Mouse (Mus musculus): ENCODE measurements around the gene Cblc. TPM values are rescaled to one million over a fixed set of nuclear protein-coding genes. Genes with fewer than 3 reads are reported as not detected.

Cblc gene
- total RNA-seq, 2 experiments from 2014 or later = 0.68 to 1.0 TPM

DNA sequence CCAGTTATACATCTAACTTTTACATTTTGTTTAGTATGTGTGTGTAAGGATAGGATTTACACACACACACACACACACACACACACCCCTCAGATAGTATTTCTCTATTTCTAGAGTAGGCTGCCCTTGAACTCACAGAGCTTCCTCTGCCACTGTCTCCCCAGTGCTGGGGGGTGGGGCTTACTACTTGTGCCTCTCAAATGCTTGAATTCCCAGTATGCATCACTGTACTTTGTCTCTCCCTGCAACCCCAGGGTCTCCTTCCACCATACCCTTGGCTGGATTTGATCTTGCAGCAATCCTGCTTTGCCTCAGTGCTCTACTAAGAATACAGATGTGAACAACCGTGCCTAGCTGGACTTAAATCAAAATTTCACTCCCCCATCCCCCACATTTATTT is 42.5 kb downstream of the Cblc start:
- no peak for DNase-seq (ENCODE audit: low spot score in 2 of 2)

DNA sequence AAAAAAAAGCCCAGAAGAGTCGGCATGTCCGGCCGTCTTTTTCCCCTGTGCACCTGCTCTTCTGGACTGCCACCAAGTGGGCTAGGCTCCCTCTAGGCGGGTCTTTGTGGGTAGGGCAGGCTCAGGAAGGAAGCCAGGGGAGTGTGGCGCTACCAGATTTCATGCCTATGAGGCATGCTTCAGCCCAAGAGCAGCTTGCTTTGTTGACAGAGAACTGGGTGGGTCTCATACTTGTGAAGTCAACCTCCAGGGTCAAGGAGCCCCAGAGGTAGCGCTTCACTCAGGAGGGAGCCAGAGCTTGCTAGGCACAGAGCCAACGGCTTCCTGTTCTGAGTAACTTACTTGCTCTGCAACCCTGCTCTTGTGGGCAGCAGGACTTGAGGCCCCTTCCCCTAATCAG is 43.0 kb downstream of the Cblc start:
- no peak for DNase-seq (ENCODE audit: low spot score in 2 of 2)

DNA sequence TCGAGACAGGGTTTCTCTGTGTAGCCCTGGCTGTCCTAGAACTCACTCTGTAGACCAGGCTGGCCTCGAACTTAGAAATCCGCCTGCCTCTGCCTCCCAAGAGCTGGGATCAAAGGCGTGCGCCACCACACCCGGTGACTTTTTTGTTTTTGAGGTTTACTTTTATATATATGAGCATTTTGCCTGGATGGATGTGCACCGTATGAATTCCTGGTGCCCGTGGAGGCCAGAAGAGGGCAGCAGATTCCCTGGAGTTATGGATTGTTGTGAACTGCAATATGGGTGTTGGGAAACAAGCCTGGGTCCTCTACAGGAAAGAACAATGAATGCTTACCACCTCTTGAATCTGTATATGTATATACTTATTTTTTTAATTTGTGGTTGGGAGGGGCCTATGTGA is 44.0 kb downstream of the Cblc start:
- DNase-seq (ENCODE audit: low spot score in 2 of 2) = no peak

DNA sequence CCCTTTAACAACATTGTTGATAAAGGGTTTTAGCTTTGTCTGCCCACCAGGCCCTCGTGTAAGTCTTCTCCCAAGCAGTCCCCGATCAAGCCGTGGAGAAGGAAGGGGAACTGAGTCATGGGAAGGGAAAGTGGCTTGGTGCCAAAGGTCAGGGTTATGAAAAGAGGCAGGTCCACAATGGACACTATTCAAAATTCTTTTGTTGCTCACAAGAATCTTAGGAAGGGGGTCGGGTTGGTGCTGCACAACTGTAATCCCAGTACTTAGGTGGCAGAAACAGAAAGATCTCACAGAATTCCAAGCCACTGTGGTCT is 45.6 kb downstream of the Cblc start:
- DNase-seq (ENCODE audit: low spot score in 2 of 2) = no peak

DNA sequence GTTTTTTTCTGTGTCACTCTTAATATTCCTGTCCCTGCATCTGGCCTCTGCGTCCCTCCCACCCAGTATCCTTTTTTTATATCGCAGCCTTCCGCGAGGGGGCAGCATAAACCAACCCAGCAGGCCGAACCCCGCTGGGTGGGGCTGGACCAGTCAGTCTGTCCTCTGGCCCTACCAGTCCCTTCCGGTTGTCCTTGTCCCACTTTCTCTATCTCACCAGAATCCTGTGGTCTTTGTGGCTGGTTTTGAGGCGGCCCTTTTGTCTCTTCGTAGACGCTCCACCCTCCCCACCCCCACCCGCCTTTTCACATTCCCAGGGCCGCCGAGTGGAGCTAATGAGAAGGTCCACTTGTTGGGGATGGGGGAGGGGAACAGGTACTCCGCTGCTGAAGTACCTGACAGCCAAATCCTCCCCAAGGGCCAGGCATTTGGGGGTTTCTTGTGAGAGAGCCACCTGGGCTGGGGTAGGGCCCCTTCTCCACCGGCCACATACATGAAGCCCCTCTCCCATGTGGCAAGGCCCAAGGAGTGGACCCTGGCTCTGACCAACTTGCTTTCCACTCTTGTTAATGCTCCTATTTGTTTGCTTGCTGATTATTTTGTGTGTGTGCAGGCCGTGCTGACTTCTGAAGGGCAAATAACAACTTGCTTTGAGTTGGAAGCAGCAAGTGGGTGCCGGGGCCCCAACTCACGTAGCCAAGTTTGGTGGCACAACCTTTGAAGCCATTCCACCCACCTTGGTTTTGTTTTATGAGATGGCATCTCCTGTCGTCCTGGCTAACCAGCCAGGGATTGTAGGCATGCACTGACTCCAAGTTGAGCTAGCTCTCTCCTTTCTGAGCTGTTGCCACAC is 46.2 kb downstream of the Cblc start, which contains the start of gene Nectin2:
TSS of gene Nectin2 (minus strand) at position 267 of the 853 bp plus-strand sequence.
- peak; percentile 69 to 88 for DNase-seq (ENCODE audit: low spot score in 2 of 2)

DNA sequence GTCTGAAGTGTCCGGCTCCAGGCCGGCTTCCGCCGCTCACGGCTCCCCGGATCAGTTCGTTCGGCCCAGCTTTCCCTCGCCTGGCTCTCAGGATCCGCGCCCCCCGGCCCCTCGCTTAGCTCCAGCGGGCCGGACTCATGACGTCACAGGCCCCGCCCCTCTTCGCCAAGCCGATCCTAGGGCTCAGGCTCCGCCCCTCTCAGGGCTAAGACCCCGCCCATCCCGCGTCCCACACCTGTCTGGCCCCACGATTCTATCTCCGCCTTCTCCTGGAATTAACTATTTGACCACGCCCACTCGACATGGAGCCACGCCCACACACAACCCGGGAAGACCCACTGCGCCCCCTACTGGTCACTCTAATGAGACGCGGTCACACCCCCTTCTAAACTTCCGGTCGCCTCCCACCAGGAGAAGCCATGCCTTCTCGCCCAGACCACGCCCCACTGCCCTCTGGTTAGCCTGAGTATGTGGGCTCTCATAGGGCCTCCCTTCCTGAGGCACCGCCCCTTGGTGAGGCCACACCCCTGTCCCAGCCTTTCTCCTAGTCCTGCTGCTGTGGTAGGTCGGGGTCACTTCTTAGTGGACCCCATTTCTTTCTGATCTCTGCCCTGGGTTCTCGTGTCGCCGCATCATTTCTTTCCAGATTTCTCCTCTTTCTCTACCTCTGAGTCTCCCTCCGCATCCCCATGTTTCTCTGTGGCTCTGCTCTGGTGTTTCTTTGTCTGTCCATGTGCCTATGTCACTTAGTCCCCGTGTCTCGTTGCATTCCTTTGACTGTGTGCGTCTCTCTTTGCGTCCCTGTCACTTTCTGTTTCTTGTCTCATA is 47.0 kb downstream of the Cblc start:
- peak; percentile 97 to 98 for DNase-seq (ENCODE audit: low spot score in 2 of 2)

DNA sequence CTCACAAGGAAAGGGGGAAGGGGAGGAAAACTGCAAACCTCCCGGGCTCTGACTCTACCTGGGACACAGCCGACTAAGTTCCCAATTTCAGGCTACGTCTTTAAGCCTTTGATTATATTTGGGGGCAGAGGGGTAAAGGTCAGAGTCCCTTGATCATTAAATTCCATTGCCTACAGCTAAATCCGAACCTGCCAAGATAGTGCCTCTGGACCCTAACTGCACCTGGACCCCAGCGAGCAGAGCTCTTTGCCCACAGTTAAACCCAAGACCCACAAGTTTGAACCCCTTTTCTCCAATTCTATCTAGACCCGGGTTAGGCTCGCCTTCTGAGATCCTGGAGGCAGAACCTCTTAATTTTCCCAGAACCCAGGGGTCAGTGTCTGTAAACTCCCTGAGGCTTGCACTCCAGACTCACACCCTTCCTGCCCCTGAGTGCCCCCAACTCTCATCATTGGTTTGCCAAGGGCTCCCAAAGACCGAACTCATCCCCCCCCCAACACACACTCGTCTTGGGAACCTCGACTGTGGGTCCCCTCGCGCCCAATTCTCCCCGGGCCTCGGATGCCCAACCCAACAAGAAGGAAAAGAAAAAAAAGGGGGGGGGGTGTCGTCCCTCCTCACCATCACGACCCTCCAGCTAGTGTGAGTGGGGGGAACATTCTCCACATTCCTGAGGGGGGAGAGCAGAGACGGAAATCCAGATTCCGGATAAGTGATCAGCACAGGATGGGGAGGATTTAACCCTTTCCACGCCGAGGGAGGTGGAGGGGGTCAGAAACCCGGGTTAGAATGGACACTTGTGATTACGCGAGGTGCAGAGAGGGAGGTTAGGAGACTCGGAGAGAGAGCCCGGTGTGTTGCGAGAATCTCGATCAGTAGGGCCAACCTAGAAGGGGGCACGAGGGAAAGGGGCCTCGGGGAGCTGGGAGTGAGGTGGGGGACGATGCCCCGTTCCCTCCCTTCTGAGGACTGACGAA is 48.1 kb downstream of the Cblc start:
- DNase-seq (ENCODE audit: low spot score in 2 of 2) = no peak

DNA sequence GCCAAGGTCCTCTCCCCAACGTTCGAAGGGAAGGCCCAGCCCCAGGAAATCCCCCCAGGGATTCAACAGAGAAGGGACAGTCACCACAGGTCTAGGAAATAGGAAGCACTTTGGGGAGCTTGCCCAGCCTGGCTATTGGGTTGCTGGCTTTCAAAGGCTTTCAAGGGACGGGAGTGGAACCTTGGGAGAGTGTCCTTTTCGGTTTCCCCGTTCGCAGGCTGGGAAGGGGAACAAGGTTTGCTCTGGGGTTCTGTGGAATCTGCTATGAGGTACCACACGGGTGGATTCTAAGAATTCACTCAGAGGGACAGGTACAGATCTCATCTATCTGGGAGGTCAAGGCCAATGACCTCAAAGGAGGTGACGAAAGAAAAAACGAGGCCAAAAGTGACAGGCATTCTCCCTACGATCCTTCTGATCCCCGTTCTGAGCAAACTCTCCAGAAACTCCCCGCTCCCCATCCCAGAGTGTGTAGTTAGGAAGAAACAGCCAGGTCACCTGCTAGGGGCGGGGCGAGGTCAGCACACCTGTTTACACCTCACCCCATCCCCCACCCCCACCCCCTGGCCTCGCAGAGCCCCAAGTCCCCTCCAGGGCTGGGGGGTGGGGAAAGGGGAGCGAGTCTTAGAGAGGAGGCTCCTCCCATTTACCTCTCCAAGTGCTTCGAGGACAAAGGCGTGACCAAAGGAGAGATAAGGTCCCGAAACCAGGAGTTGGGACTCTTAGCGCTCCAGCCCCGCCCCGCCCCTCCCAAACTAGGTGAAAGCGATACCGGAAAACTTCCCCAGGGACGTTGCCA is 49.0 kb downstream of the Cblc start:
- DNase-seq (ENCODE audit: low spot score in 2 of 2) = no peak

DNA sequence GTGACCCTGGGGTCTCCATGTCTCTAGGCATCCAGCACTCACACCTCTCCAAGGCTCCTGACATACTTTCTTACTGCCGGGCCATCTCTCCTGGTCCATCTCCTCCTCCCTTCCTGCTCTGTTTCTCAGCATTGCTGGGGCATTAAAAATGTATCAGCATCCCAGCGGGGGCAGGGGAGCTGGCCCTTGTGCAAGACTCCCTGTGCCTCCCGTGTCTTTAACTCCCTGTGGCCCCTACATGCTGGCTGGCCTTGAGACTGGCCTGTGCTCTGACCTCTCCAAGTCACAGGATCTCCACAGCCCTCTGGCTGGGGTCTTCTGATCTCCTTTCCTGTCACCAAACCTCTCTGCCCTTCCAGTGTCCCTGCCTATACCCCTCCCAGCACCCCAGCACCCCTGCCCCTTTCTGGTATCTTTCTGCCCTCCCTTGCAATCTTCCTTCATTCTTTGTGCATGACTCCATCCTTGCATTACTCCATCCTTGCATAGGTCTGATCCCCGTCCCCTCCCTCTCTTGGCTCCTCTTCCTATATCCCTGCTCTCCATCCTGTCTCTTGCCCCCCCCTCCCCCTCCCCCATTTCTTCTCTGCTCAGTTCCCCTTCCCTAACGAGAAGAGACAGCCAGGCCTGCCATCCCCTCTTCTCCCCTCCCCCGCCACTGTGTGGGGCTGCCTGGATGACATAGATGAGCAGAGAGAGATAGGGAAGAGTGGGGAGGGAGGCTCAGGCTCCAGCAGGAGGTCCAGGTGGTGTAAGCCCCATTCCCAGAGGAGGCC is 50.0 kb downstream of the Cblc start:
- no peak for DNase-seq (ENCODE audit: low spot score in 2 of 2)

DNA sequence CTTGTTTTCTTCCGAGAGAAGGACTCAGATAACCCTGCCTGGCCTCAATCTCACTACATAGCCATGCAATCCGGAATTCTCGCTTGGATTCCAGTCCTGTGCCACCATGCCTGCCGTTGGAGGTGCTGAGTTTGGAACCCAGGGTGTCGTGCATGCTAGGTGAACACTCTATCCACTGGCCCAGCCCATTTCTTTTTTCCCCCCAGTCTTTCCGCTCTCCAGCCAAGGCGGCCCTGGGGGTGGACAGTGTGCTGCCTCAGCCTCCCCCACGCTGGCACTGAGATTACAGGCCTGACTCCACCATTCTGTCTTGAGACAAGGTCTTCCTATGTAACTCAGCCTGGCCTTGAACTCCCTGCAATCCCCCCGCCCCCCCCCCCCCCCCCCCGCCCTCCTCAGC is 50.6 kb downstream of the Cblc start:
- no peak for DNase-seq (ENCODE audit: low spot score in 2 of 2)

DNA sequence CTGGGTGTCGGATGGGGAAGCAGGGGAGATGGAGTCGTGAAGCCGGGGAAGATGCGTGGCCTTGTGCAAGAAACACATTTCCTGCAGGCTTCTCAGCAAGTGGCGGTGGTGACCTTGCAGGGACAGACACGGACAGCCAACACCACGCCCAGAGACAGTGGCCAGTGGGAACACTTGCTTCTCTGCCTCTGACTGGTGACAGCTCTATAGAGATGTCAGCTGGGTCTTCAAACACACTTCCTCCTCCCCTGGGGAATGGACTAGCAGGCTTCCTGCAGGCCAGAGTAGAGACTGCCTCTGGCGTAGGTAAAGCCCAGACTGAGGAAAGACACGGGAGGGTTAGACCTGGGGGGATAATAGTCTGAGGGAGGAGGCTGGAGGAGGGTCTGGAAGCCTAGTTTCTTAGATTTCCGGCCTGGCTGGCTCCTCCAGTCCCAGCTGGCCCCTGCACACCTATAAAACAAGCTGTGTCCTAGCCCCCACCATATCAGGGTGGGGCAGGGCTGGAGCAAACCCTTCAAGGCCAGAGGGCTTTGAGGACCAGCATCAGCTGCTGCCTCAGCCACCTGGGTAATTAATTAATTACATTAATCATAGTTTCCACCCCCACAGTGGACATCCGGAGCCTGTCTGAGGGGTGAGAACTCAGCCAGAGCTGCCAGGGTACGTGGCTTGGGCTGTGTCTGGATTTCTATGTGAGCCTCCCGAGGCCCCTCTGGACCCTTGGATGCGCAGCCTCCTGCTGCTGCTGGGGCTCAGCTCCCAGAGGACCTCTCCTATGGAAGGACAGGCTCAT is 51.8 kb downstream of the Cblc start:
- peak in 1 of 2 experiments; percentile 30 for DNase-seq (ENCODE audit: low spot score in 2 of 2)

DNA sequence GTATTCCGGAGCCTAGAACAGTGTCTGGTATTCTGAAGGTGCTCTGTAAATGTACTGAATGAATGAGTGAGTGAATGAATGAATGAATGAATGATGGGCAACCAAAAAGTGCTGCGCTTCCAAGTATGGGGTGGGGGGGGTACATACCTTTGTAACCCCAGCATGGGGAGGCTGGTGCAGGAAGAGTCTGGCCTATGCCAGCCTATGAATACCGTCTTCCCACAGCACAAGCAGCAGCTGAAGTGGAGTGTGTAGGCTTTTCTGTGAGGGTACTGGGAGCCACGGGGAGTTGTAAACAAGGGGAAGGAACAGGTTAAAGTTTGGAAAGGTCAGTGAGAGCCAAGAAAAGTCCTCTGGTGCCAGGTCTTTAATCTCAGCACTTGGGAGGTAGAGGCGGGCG is 52.8 kb downstream of the Cblc start:
- no peak for DNase-seq (ENCODE audit: low spot score in 2 of 2)

DNA sequence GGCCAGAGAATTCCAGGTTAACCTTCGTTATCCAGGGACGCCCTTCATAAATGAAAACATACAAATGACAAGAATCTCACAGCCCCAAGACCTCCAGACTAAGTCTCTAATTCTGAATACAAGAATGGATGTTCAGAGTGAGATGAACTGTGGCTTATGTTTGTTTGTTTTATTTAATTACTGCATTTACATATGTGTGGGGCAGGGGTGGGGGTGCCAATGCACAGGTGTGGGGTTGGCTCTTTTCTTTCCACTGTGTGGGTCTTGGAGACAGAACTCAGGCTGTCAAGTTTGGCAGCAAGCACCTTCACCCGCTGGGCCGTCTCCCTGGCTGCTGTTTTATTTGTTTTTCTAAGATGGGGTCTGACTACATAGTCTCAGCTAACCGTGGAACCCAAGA is 54.1 kb downstream of the Cblc start:
- DNase-seq (ENCODE audit: low spot score in 2 of 2) = no peak

DNA sequence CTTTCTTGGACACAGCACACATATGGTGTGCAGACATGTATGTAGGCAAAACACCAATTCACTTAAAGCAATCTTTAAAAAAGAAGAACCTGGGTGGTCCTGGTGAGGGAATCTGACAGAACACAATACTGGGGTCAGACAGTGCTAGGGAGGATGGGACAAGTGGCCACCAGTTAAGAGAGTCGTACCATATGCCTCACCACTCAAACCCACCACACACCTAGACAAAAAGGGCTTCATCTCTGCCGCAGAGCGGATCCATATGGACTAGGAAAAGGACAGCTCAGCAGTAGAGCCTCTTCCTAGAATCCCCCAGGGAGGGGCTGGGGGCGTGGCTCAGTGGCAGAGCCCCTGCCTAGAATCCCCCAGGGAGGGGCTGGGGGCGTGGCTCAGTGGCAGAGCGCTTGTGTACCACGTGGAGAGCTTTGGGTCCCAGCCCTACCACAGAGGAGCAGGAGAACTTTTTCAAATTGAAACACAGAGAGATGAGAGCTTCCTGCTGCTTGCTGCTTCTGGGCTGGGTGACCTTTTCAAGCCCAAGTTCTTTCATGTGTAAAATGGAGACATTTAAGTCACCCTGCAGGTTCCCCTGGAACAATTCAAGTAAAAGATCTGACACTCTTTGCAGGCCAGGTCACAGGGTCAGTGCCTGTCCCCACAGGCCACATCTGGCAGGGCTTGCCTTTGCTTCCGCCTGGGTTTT is 55.1 kb downstream of the Cblc start:
- no peak for DNase-seq (ENCODE audit: low spot score in 2 of 2)

DNA sequence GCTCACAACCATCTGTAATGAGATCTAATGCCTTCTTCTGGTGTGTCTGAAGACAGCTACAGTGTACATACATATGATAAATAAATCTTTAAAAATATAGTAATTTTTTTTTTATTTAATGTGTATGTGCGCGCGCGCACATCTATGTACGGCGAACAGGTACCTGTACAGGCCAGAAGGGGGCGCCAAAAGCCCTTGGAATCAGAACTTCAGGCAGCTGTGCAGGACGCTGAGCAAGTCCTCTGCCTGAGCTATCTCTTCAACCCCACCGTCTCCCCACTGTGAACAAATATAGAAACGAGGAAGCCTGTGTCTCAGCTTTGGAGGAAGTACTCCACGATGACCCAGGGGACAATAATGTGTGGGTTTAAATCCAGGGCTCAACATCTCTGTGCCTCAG is 56.3 kb downstream of the Cblc start:
- no peak for DNase-seq (ENCODE audit: low spot score in 2 of 2)

DNA sequence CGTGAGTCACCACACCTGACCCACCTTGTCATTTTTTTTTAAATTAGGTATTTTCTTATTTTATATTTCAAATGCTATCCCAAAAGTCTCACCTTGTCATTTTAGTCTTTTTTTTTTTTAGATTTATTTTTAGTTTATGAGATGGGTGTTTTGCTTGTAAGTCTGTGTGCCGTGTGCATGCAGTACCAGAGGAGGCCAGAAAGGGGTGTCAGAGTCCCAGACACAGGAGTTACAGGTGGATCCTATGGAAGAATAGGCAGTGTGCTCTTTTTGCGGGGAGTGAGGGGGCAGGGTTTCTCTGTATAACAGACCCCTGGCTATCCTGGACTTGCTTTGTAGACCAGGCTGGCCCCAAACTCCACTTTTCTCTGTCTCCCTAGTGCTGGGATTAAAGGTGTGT is 57.8 kb downstream of the Cblc start:
- no peak for DNase-seq (ENCODE audit: low spot score in 2 of 2)

DNA sequence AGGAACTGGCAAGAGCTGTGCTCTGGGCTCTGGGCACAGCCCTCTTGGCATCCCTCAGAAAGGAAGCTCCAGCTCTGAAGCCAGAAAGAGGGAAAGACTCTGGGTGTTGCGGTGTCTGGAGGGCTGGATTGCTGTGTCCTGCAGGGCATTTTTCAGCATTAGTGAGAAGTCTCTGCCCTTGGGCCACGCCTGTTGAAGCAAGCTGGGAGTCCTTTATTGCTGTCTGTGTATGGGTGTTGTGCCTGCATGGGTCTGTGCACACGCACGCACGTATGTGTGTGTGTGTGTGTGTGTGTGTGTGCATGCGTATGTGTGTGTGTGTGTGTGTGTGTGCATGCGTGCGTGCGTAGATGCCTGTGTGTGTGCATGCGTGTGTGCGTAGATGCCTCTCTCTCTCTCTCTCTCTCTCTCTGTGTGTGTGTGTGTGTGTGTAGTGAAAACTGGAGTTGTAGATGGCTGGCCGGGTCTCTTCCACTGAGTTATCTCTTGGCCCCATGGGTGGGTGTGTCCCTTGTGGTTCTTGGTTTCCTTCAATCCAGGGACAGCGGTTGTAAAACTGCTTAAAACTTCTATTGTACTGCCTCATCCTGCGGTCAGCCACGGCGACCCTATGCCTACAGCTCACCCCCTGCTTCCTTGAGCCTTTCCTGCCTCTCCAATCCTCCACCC is 60.1 kb downstream of the Cblc start:
- DNase-seq (ENCODE audit: low spot score in 2 of 2) = no peak
